In the genomic region with DNA sequence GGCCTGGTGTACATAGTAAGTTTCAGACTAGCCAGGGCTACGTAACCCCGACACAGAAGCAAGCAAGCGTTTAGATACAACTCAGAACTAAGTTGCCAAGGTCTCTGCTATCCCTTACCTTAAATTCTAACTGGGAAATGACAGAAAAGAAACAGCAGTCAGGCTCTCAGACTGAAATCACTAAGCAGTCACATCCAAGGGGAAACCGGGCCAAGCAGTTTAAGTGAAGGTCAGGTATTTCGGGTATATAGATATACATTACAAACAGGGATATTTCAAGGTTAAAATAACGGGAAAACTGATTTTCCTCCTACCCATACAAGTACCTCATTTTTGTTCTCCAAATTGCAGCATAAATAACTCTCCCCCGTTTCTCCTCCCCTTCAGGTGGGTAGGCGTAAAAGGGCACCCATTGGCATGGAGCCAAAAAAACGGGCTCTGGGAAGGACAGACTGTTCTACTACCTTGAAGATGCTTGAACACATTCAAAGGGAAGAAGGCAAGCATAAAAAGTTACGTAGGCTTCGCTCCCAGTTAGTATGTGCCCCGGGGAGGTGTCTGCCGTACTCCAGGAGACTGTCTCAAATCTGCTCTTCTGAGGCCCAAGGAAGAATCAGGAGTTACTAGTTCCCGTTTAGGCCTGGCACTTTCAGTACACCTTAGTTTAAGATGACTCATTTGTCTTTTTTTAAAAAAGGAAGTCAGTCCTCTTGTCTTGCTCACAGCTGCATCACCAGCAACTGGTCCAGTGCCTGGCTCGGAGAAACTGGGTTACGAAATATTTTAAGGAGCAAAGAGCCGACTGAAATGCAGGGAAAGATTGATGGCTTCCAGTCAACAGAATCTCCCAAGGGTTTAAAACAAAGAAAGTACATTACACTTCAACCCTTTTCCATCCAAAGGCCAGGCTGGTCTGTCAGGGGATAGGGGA, we compare ENCODE assay signal across 8 mouse cellular contexts. TPM values are rescaled to one million over a fixed set of nuclear protein-coding genes. Genes with fewer than 3 reads are reported as not detected.
DNase-seq lines count a peak whose midpoint lies in the region; ATAC-seq lines count a peak whose summit lies in the region.

No protein-coding gene starts in this region.

- DNase-seq in CD4-positive helper T cell, adult 2 months (ENCODE audit: low read depth, low spot score): peak; percentile 33
- peak; percentile 51 for DNase-seq in adrenal gland, postnatal 10 days
- peak; percentile 30 for DNase-seq in fibroblast of lung, adult 2 months (ENCODE audit: low read depth)
- DNase-seq in kidney, postnatal 10 days: peak; percentile 60
- DNase-seq in lung, adult 18-20 months: peak; percentile 32 to 48

- H3K9ac ChIP-seq in heart, embryonic 16.5 days (ENCODE audit: low read length): peak overlapping the region; percentile 93

- peaks cover 32% of the 10 kb centered on the region for H3K4me1 ChIP-seq in heart, embryonic 16.5 days (ENCODE audit: control insufficient read depth, insufficient read depth, low read length)

- 0 out of 2 replicates have a peak, but pooled peaks cover 2% of the 10 kb centered on the region for H3K9me3 ChIP-seq in heart, embryonic 16.5 days (replicated peaks; ENCODE audit: control insufficient read depth, low read length)

- no peak for ATAC-seq in heart, embryonic 16.5 days (replicated peaks; ENCODE audit: extremely low read depth, insufficient read depth, low FRiP score)
- ATAC-seq in neutrophil, adult 5-6 weeks (ENCODE audit: extremely low read depth, insufficient number of reproducible peaks, low FRiP score, poor library complexity, severe bottlenecking): peak; percentile 74
- no peak for ATAC-seq in inflammation-experienced regulatory T-cells, adult 6 months

- 43% methylated on average over 17 of the region's 17 CpGs for WGBS in heart, embryonic 16.5 days

- H3K27me3 ChIP-seq in heart, embryonic 16.5 days (ENCODE audit: control insufficient read depth, insufficient read depth, low read length): no peaks in the 10 kb centered on the region

- no peaks in the 10 kb centered on the region for H3K36me3 ChIP-seq in heart, embryonic 16.5 days (ENCODE audit: control insufficient read depth, insufficient read depth)

- peak overlapping the region; percentile 93 for H3K27ac ChIP-seq in heart, embryonic 16.5 days (ENCODE audit: low read length)

- H3K4me3 ChIP-seq in heart, embryonic 16.5 days (ENCODE audit: low read length): peak overlapping the region; percentile 96

- peak overlapping the region; percentile 70 for H3K4me2 ChIP-seq in heart, embryonic 16.5 days (ENCODE audit: low read depth, low read length)

RNA-seq across cellular contexts. Expression of a gene that starts 1.4 kb away (rescaled TPM):
- 100 to 1,000 TPM; 163 to 165 TPM for total RNA-seq in adrenal gland, postnatal 10 days (2021)
- 478 and 487 TPM in 2 replicates for polyA plus RNA-seq in heart, embryonic 16.5 days (2015; fragmentation: Nextera tagmentation; extraction: Ambion mirVana)
- 55.4 and 55.7 TPM in 2 replicates for total RNA-seq in neutrophil, adult 5-6 weeks (2017)
- polyA plus RNA-seq in inflammation-experienced regulatory T-cells, adult 6 months (2017; shearing (Covaris generic)): 100 to 1,000 TPM in 2 of 3 experiments, 10 to 100 TPM in 1; 67.0 to 136 (median 118) TPM

RNA-seq across cellular contexts. Expression of a gene that starts 33.6 kb away (rescaled TPM):
- total RNA-seq in adrenal gland, postnatal 10 days (2021): 10 to 100 TPM; 12.9 to 15.5 TPM
- polyA plus RNA-seq in heart, embryonic 16.5 days (2015; fragmentation: Nextera tagmentation; extraction: Ambion mirVana): 11.4 and 11.7 TPM in 2 replicates
- total RNA-seq in neutrophil, adult 5-6 weeks (2017): 13.0 and 14.6 TPM in 2 replicates
- polyA plus RNA-seq in inflammation-experienced regulatory T-cells, adult 6 months (2017; shearing (Covaris generic)): 1 to 10 TPM; 4.1 to 9.2 (median 6.9) TPM
